Mouse (Mus musculus) Muller cell, postnatal 12 days (primary cell): ENCODE measurements around the gene Ptpre.

Experiments
- DNase-seq: peaks from one replicate; pipeline ENCODE4 v3.0.0-alpha.2; 2015; ENCODE audit errors: inconsistent ontology term

Ptpre gene

DNA sequence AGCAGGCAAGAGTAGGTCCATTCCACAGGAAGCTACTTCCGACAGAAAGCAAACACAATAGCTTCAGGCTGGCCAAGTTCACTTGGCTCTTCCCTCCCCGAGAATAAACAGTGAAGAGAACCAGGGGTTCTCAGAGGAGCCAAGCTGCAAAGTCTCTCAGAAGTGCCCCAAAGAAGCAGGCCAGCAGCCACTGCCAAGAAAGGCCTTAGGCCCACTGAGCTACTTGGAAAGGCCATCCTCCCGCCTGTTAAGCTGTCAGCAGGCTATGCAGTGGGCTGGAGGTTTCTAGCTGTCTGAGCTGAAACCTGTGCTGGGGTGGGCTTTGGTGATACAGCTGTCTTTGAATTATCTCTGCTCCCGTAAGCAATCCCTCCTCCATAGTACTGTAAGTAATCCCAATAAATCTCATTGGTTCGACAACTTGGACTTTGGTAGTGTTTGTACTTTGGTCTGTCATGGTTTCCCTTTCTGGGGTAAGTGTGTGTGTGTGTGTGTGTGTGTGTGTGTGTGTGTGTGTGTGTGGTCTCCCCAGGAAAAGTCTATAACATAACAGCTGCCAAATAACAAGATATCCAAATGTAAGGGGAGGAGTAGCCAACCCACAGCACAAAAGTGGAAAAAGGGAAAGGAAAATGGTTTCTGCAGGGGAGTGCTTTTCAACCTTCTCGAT lies 186.5 kb downstream of the Ptpre start:
- no peak for DNase-seq

DNA sequence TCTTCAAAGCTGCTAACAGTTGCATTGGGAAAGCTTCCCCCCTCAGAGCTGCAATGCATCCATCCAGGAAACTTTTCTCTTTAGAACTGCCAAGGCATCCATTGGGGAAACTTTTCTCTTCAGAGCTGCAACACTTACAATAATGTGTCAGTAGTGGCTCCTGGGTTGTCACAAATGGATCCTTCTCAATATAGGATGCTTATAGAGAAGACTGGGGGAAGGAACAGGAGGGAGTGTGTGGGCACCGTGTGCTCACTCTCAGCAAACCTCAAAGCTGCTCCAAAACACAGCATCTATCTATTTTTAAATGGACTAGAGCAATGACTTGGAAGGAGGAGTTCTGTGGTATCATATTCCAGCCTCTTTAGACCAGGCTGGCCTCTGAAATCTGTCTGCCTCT lies 189.4 kb downstream of the Ptpre start:
- no peak for DNase-seq

DNA sequence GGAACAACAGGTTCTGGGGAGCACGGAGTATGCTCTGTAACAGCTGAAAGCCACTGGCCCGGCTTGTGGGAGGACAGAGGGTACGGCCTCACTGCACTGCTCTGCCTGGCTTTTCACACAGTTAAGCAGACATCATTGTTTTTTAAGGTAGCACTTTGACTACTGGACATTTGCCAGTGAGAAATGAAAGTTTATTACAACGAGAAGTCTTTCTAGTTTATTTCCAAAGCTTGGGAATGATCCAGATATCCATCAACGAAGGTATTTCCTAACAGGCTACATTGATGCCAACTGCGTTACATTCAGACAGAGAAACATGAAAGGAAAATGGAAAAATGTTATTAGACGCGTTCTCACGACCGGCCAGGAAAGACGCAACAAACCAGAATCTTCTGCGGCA lies 190.8 kb downstream of the Ptpre start:
- no peak for DNase-seq

DNA sequence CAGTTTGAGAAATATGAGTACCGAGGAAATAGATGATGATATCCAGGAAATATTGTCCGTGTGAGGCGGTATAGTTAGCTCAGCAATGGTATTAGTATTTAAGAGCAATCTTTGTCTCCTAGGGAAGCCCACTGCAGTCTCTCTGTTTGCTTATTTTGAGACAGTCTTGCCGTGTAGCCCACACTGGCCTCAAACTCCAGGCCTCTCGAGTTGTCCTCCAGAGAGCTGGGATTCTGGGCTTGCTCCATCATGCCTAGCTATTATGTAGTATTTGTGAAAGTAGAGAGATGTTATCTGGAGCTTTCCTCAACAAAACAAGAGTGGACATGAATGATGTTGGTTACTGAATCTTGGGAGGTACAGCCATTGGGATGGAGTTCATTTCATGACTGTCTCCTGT lies 197.1 kb downstream of the Ptpre start:
- no peak for DNase-seq

DNA sequence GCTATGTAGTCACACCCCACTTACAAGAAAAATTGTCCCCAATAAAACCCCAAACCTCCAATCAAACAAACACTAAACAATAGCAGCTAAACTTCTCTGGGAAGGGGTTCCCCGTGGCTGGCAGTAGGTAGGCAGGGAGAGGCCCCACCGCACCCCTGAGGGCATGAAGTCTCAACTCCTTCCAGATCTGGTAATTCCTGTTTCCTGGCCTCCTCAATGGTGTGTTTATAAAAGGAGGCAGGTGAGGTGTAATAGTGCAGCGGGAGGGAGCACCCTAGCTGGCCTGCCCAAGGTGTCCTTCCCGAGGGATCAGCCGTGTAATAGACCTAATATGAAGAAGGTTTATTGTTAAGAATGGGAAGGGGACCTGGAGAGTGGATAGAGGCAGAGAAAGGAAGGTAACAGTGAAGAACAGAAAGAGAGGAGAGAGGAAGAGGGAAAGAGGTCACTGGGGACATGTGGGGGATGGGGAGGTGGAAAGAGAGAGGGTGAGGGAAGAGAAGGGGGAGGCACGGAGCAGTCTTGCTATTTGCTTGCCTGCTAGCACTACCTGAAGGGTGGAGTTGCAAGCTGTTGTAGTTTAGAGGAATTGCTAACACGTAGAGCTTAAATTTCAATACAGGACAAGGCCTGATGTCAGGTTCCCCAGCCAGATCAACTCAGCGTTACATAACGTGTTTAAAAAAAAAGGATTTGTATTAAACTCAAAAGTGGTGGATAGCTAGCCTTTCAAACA lies 197.8 kb downstream of the Ptpre start:
- DNase-seq, result no peak
